Mouse (Mus musculus): ENCODE measurements at regions not wholly inside any gene's neighbourhood (a gene's known extent, or its start where the extent isn't known, plus 50 kb on each side); places are given as distances from the start of the nearest gene placed in this dataset.

DNA sequence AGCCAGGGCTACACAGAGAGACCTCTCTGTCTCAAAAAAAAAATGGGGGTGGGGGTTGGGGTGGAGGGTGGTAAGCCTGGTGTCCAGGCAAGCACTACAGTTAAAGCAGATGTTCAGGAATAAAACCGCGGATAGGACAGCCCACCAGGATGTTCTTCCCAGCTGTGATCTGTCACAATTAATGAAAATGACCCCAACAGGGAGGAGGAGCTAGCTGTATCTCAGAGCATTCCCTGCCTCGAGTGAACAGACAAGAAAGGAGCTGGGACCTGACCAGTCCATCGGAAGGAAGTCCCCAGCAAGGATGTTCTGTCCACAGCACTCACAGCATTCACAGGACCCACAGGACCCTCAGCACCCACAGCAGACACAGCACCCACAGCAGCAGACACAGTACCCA, 80.4 kb downstream of the Utp6 start:
- 72% methylated on average over 4 of the region's 4 CpGs for WGBS
- no peak overlapping the region for H3K4me2 ChIP-seq
- H3K9me3 ChIP-seq, result no peaks in the 10 kb centered on the region
- no peak for ATAC-seq (ENCODE audit: insufficient number of reproducible peaks, low FRiP score, low TSS enrichment, low read depth)
- no peak overlapping the region for H3K4me3 ChIP-seq
- H3K27ac ChIP-seq, result no peak overlapping the region
- no peak overlapping the region for H3K9ac ChIP-seq
- H3K27me3 ChIP-seq, result no peaks in the 10 kb centered on the region
- 0 out of 2 replicates have a peak, but pooled peaks cover 5% of the 10 kb centered on the region for H3K4me1 ChIP-seq
- no peaks in the 10 kb centered on the region for H3K36me3 ChIP-seq

DNA sequence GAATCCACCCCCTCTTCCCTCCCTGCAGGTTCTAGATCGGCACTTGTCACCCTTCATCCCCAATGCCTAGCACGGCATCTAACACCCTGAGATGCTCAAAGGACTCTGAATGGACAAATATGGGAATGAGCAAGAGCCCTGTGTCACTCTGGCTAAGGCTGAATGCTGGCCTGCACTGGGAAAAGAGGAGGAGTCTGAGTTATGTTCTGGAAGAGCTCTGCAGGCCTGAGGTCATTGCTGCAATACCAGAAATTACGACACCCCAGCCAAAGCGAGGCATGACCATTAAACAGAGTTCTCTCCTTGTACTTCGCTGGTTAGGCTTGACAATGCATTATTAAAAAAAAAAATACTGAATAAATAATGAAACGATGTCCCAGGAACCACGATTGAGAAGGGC, 84.1 kb downstream of the Utp6 start:
- H3K4me2 ChIP-seq, result no peak overlapping the region
- H3K9me3 ChIP-seq, result no peaks in the 10 kb centered on the region
- 64% methylated on average over 7 of the region's 7 CpGs for WGBS
- H3K36me3 ChIP-seq, result no peaks in the 10 kb centered on the region
- H3K4me3 ChIP-seq, result no peak overlapping the region
- H3K27me3 ChIP-seq, result no peaks in the 10 kb centered on the region
- no peak for ATAC-seq (ENCODE audit: insufficient number of reproducible peaks, low FRiP score, low TSS enrichment, low read depth)
- H3K9ac ChIP-seq, result no peak overlapping the region
- no peak overlapping the region for H3K27ac ChIP-seq
- H3K4me1 ChIP-seq, result 0 out of 2 replicates have a peak, but pooled peaks cover 5% of the 10 kb centered on the region

DNA sequence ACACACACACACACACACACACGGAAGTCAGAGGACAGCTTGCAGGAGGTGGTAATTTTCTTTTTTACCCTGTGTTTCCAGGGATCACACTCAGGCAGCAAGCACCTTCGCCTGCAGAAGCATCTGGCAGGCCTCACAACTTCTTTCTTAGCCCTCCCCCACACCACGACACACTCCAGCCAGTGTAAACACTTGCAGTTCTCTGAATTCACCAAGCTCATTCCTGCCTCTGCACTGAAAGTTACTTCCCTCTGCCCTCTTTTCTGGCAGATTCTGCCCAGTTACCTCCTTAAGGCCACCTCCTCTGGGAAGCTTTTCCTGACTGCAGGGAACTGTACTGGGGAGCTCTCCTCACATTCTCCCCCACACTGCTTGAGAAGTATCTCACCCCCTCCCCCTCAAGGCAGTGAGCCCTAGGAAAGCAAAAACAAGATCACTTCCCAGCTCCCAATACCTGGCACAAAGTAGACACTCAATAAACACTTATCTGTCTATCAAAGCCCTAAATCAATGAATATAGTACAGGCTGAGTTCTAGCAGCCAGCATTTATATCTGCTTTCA, 84.9 kb downstream of the Utp6 start:
- Histone ChIP-seq H3K9ac (no peak overlapping the region), H3K27ac (no peak overlapping the region), H3K4me1 (0 out of 2 replicates have a peak, but pooled peaks cover 5% of the 10 kb centered on the region), H3K9me3 (no peaks in the 10 kb centered on the region), H3K27me3 (no peaks in the 10 kb centered on the region), H3K4me2 (no peak overlapping the region), H3K4me3 (no peak overlapping the region), H3K36me3 (no peaks in the 10 kb centered on the region)
- no peak for ATAC-seq (ENCODE audit: insufficient number of reproducible peaks, low FRiP score, low TSS enrichment, low read depth)
- 25% methylated on average over 3 of the region's 3 CpGs for WGBS

DNA sequence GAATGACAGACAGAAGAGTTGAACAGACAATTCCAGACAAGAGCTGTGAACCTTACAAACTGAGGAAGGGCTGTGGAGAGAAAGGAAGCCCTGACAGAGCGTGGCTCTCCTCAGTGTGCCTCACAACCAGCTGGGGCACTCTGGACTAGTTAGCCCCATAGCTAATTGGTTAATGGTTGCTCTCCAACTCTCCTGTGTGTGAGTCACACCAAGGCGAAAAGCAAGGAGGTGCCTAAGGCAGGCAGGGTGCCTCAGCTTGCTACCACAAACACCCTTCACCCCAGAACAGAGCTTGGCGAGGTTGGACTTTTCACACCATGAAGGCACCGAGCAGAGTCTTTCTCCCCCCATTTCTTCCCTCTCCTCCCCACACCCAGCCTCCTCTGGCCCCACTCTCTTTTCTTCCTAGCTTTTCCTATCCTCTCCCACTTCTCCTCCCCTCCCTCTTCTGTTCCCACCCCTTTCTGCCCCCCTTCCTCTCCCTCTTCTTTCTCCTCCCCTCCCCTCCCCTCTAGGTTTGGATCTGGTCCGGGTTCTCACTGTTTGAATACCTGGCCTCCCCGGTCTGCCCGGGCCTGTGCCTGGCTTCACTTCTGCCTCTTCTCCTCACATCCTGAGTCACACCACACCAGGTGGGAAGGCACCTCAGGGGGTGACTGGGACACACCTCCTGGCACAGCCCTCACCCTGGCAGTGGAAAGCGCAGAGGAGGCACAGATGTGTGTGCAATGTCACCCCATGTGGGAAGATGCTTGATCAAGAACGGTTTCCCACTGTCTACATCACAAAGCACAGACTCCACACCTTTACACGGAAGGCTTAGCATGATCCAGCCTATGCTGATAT, 90.2 kb downstream of the Utp6 start:
- Histone ChIP-seq H3K4me3 (no peak overlapping the region), H3K9ac (no peak overlapping the region), H3K4me2 (no peak overlapping the region), H3K9me3 (no peaks in the 10 kb centered on the region), H3K27me3 (no peaks in the 10 kb centered on the region), H3K36me3 (no peaks in the 10 kb centered on the region), H3K4me1 (peaks cover 15% of the 10 kb centered on the region), H3K27ac (no peak overlapping the region)
- no peak for ATAC-seq (ENCODE audit: insufficient number of reproducible peaks, low FRiP score, low TSS enrichment, low read depth)
- 79% methylated on average over 10 of the region's 10 CpGs for WGBS

DNA sequence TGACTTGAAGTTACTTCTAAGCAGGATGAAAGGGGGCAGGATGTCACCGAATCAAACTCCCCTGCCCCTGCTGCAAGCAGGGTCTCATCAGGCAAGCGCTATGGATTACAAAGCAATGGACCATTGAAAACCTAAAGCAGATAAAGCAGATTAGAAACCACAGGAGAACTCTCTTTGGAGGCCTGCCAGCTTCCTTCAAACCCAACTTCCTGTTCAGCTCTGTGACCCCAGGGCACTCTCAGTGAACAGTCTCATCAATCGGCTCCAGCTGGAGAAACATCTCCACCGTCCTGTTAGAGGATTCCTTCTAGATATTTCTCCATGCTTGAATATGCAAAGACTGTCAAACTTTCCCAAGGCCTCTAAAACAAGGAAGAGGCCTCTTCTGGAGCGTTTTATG, 92.0 kb downstream of the Utp6 start:
- H3K4me2 ChIP-seq, result no peak overlapping the region
- no peak overlapping the region for H3K4me3 ChIP-seq
- WGBS, result 47% methylated on average over 5 of the region's 5 CpGs
- no peak for ATAC-seq (ENCODE audit: insufficient number of reproducible peaks, low FRiP score, low TSS enrichment, low read depth)
- no peaks in the 10 kb centered on the region for H3K27me3 ChIP-seq
- no peak overlapping the region for H3K27ac ChIP-seq
- H3K36me3 ChIP-seq, result no peaks in the 10 kb centered on the region
- H3K9me3 ChIP-seq, result no peaks in the 10 kb centered on the region
- H3K9ac ChIP-seq, result no peak overlapping the region
- H3K4me1 ChIP-seq, result peaks cover 15% of the 10 kb centered on the region

DNA sequence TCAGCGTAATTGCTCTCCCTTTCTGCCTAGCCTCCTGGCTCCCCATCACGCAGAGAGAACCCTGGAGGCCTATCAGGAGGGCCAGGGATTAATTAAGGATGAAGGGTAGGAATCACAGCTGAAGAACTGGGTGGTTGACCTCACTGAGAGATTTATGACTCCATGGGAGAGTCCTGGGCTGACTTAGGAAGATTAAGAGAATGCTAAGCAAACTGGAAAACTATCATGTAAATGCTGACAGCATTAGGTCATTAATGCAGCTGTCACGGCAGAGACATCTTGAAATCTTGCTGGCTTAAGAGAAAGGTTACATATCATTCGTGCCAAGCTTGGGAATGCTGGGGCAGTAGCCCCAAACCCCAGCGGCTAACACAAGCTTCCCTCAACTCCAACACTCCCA, 93.2 kb downstream of the Utp6 start:
- no peak for ATAC-seq (ENCODE audit: insufficient number of reproducible peaks, low FRiP score, low TSS enrichment, low read depth)
- Histone ChIP-seq H3K9me3 (no peaks in the 10 kb centered on the region), H3K27ac (no peak overlapping the region), H3K36me3 (no peaks in the 10 kb centered on the region), H3K4me2 (no peak overlapping the region), H3K4me3 (no peak overlapping the region), H3K9ac (no peak overlapping the region), H3K4me1 (peaks cover 19% of the 10 kb centered on the region), H3K27me3 (no peaks in the 10 kb centered on the region)
- WGBS, result 37% methylated on average over 5 of the region's 5 CpGs

DNA sequence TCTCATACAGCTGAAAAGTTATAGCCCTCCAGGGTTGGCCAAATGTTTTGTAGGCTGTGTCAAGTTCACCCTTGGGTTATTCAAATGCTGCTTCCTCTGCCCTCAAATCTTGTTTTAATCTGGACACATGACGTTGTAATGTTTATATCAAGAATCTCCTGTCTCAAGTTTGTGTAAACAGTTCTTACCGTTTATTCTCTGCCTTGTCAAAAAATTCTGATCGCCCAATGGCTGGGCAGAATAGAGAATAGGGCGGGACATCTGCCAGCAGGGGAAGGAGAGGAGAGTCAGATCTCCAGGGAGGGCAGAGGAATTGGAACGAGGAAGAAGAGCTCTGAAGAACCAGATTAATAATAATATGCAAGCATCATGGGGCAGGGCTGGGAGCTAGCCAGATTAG, 97.4 kb downstream of the Utp6 start:
- Histone ChIP-seq H3K4me1 (peaks cover 20% of the 10 kb centered on the region), H3K4me3 (no peak overlapping the region), H3K9ac (no peak overlapping the region), H3K27ac (no peak overlapping the region), H3K27me3 (0 out of 2 replicates have a peak, but pooled peaks cover 3% of the 10 kb centered on the region), H3K4me2 (no peak overlapping the region), H3K9me3 (no peaks in the 10 kb centered on the region), H3K36me3 (no peaks in the 10 kb centered on the region)
- ATAC-seq (ENCODE audit: insufficient number of reproducible peaks, low FRiP score, low TSS enrichment, low read depth), result no peak
- 60% methylated on average over 5 of the region's 5 CpGs for WGBS

DNA sequence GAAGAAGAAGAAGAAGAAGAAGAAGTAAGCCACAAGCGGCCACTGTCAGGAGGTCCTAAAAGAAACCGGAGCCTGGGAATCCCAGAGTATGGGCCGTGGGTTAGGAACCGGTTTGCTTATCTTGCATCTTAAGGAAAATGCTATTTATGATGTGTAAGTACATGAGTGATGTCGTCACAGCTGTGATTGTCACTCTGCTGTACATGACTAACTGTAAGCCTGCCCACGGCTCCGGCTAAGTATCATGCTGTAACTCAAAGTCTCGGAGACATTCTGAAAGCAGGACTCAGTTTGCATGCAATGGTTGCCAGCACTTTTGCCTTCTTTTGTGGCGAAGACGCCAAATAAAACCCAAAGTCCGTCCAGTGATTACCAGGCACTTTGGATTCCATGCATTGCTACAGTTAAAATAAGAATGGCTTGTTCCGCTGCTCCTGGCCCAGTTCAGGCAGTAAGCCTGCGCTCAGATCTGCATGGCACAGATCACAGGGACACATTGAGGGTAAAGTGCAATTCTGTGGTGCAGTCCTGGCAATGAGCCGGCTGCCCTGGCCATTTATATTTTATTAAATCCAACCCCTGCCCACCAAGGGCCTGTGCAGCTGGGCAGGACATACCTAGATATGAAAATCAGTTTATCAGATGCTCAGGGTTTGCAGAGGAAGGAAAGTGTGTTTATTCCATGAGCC, 98.6 kb downstream of the Utp6 start:
- ATAC-seq (ENCODE audit: insufficient number of reproducible peaks, low FRiP score, low TSS enrichment, low read depth), result no peak
- Histone ChIP-seq H3K4me2 (no peak overlapping the region), H3K4me3 (no peak overlapping the region), H3K4me1 (peaks cover 16% of the 10 kb centered on the region), H3K27me3 (0 out of 2 replicates have a peak, but pooled peaks cover 3% of the 10 kb centered on the region), H3K36me3 (no peaks in the 10 kb centered on the region), H3K9ac (no peak overlapping the region), H3K27ac (no peak overlapping the region), H3K9me3 (no peaks in the 10 kb centered on the region)
- 73% methylated on average over 14 of the region's 14 CpGs for WGBS

DNA sequence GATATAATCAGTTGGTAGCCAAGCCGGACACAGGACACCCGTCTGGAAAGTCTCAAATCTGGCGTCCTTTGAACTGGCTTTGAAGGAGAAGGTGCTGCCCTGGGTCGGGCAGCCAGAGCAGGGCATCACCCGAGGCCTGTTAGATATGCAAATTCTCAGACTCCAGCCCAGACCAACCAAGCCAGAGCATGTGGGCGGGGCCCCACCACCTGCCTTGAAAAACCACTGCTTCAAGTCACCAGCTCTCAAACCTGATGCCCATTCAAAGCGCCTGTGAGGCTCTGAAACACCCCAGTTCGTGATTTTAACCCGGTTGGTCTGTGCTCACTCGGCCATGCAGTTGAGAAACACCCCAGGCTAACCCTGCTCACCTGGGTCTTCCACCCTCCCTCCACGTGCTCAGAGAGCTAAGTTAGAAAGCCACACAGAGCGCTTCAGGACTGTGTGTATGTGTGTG, 101.6 kb downstream of the Utp6 start:
- 0 out of 2 replicates have a peak, but pooled peaks cover 3% of the 10 kb centered on the region for H3K27me3 ChIP-seq
- no peak for ATAC-seq (ENCODE audit: insufficient number of reproducible peaks, low FRiP score, low TSS enrichment, low read depth)
- H3K4me2 ChIP-seq, result no peak overlapping the region
- no peak overlapping the region for H3K4me3 ChIP-seq
- 28% methylated on average over 12 of the region's 12 CpGs for WGBS
- no peak overlapping the region for H3K9ac ChIP-seq
- no peaks in the 10 kb centered on the region for H3K9me3 ChIP-seq
- H3K36me3 ChIP-seq, result no peaks in the 10 kb centered on the region
- H3K4me1 ChIP-seq, result peaks cover 12% of the 10 kb centered on the region; the same call in 1 of the 2 replicates
- no peak overlapping the region for H3K27ac ChIP-seq

DNA sequence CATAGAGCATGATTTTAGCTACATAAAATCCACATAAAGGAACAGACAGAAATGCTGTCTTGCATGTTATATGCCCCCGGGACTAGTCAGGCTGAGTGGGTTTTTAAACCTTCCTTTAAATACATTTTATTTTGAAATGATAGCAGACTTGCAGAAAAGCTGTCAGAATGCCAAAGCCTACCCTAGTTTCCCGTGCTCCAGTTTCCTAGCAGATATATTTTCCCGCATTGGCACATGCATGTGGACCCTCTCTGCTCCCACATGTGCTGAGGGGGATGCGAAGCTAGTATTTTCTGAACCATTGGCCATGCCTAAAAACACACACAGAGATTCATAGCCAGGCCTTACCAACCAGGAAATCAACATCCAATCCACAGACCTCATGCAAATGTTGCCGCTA, 105.8 kb downstream of the Utp6 start:
- Histone ChIP-seq H3K36me3 (no peaks in the 10 kb centered on the region), H3K9ac (no peak overlapping the region), H3K27ac (no peak overlapping the region), H3K4me2 (no peak overlapping the region), H3K4me3 (no peak overlapping the region), H3K9me3 (no peaks in the 10 kb centered on the region), H3K27me3 (0 out of 2 replicates have a peak, but pooled peaks cover 3% of the 10 kb centered on the region), H3K4me1 (peaks cover 4% of the 10 kb centered on the region; the same call in 1 of the 2 replicates)
- 52% methylated on average over 5 of the region's 5 CpGs for WGBS
- ATAC-seq (ENCODE audit: insufficient number of reproducible peaks, low FRiP score, low TSS enrichment, low read depth), result no peak

DNA sequence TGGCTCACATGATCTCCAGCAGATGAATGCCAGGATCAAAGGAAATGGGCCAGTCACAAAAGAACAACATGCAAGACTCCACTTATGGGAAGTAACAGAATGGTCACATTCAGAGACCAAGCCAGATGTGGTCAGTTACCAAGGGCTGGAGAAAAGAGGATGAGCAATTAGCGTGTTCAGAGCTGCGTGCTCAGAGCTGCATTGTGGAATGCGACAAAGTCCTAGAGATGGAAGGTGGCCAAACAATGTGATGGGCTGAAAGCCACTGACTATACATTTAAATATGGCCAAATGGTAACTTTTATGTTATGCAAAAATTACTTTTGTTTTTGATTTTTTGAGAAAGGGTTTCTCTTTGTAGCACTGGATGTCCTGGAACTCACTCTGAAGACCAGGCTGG, 112.6 kb downstream of the Utp6 start:
- no peak for ATAC-seq (ENCODE audit: insufficient number of reproducible peaks, low FRiP score, low TSS enrichment, low read depth)
- 71% methylated on average over 3 of the region's 3 CpGs for WGBS

DNA sequence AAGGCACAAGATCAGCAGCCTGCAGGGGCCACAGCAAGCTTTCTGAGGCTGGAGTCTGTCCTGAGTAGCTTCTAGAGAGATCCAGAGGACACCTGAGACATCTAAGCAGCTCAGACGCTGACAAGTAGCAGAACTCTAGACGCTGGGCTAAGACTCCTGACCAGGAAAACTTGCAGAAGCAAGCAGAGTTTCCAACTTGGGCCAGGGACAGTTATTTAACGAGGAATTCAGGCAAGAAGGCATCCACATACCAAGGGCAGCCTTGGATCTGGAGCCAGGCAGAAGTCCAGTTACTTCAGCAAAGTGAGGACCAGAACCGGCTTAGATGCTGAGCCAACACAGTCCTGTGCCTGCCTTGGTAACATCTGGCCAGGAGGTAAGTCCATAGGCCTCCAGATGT, 117.8 kb downstream of the Utp6 start:
- ATAC-seq (ENCODE audit: insufficient number of reproducible peaks, low FRiP score, low TSS enrichment, low read depth), result no peak
- Histone ChIP-seq H3K9me3 (no peaks in the 10 kb centered on the region), H3K4me1 (peaks cover 14% of the 10 kb centered on the region; the same call in 1 of the 2 replicates), H3K9ac (no peak overlapping the region), H3K27ac (no peak overlapping the region), H3K36me3 (no peaks in the 10 kb centered on the region), H3K4me2 (no peak overlapping the region), H3K4me3 (no peak overlapping the region), H3K27me3 (no peaks in the 10 kb centered on the region)
- 69% methylated on average over 4 of the region's 4 CpGs for WGBS

More for the DNA sequence above, 112.6 kb downstream of the Utp6 start:
- Histone ChIP-seq H3K27ac (no peak overlapping the region), H3K9ac (no peak overlapping the region), H3K4me2 (no peak overlapping the region), H3K27me3 (no peaks in the 10 kb centered on the region), H3K36me3 (no peaks in the 10 kb centered on the region), H3K9me3 (no peaks in the 10 kb centered on the region), H3K4me1 (no peaks in the 10 kb centered on the region), H3K4me3 (no peak overlapping the region)
